Mouse (Mus musculus) ES-E14 (cell line): ENCODE results near the gene Zfp385c. TPM values are rescaled to one million over a fixed set of nuclear protein-coding genes. Genes with fewer than 3 reads are reported as not detected.

Experiments
- DNase-seq: peaks from one replicate; pipeline ENCODE4 v3.0.0-alpha.2; 2013; ENCODE audit warnings: low read depth, low spot score
- H3K27ac ChIP-seq: 2 replicates; pipeline ENCODE4 v1.5.1; 2012; ENCODE audit warnings: low read depth, mild to moderate bottlenecking, low read length, moderate library complexity, mixed read lengths; ENCODE audit not compliant: poor library complexity, insufficient read depth, severe bottlenecking
- H3K36me3 ChIP-seq: 2 replicates; pipeline ENCODE4 v1.6.1; 2012; ENCODE audit warnings: mild to moderate bottlenecking, low read length, moderate library complexity, mixed read lengths; ENCODE audit not compliant: control insufficient read depth, poor library complexity, insufficient read depth, severe bottlenecking
- H3K4me1 ChIP-seq, 2 experiments: fragments of 150-350 bp in 1 of 2; sonication (generic) in 1 of 2; 2 replicates each; pipeline ENCODE4 v1.6.1; 2012; ENCODE audit warnings: low read length in 2 of 2, mild to moderate bottlenecking in 1 of 2, mixed read lengths in 1 of 2; ENCODE audit not compliant: control insufficient read depth in 2 of 2, insufficient read depth in 2 of 2, poor library complexity in 1 of 2
- H3K4me3 ChIP-seq, 2 experiments: fragments of 150-350 bp in 1 of 2; sonication (generic) in 1 of 2; 2 replicates each; pipeline ENCODE4 v1.5.1; 2012; ENCODE audit warnings: low read length in 2 of 2, low read depth in 1 of 2, mild to moderate bottlenecking in 1 of 2, mixed read lengths in 1 of 2; ENCODE audit not compliant: insufficient read depth in 1 of 2, poor library complexity in 1 of 2, severe bottlenecking in 1 of 2
- H3K9ac ChIP-seq: 2 replicates; pipeline ENCODE4 v1.6.1; 2012; ENCODE audit warnings: low read depth, mild to moderate bottlenecking, low read length, mixed read lengths; ENCODE audit not compliant: poor library complexity, insufficient read depth, severe bottlenecking
- H3K9me3 ChIP-seq: fragments of 150-350 bp; sonication (generic); 2 replicates; pipeline ENCODE4 v1.6.1; 2012; ENCODE audit warnings: low read depth, mild to moderate bottlenecking, low read length; ENCODE audit not compliant: control insufficient read depth, insufficient read depth
- CHD2 ChIP-seq: IDR thresholded peaks from 2 replicates; pipeline ENCODE4 v1.6.1; 2014; ENCODE audit warnings: mild to moderate bottlenecking, low read depth, low read length, inconsistent platforms
- HCFC1 ChIP-seq: IDR thresholded peaks from 2 replicates; pipeline ENCODE4 v1.6.1; 2012; ENCODE audit warnings: low read length, inconsistent platforms, borderline replicate concordance; ENCODE audit not compliant: insufficient read depth
- MAFK ChIP-seq: IDR thresholded peaks from 2 replicates; pipeline ENCODE4 v1.6.1; 2014; ENCODE audit warnings: mild to moderate bottlenecking, low read depth, low read length, inconsistent platforms; ENCODE audit not compliant: insufficient read depth
- ZC3H11A ChIP-seq: IDR thresholded peaks from 2 replicates; pipeline ENCODE4 v1.6.1; 2012; ENCODE audit warnings: low read depth, mild to moderate bottlenecking, inconsistent platforms, low read length, borderline replicate concordance
- ZNF384 ChIP-seq: IDR thresholded peaks from 2 replicates; pipeline ENCODE4 v1.6.1; 2012; ENCODE audit warnings: low read depth, low read length, inconsistent platforms
- in situ Hi-C, 2 experiments: fragments of 600-800 bp; cut with MboI; formaldehyde crosslinking; loops; one replicate each; pipeline ENCODE4 v1.15.1; 2025; ENCODE audit warnings: low sequenced_read_pairs in 2 of 2, inconsistent platforms in 1 of 2; ENCODE audit not compliant: unreplicated experiment in 2 of 2
- total RNA-seq: library from RNA; depleted of rRNA; stranded (reverse); fragments of 300-350 nt; gene quantifications from 2 replicates; pipeline ENCODE4 v1.2.3, GENCODE M21; 2012

Zfp385c gene
- total RNA-seq, 1 experiment = 0.09 TPM

DNA sequence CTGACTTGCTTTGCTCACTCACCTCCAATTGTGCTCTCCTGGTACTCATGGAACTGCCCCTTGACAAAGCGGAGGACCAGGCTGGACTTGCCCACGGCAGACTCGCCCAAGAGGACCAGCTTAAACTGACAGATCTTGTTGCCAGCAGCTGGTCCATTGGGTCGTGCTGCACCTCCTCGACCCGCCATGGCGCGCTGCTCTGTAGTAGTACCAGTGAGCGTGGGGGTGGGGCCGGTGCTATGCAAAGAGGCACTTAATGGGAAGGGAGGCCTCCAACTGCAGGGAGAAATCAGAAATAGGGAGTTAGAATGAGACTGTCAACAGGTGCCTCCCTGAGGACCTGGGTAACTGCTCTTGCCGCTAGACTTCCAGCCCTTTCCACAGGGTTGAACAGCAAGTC is 27.6 kb upstream of the Zfp385c start:
- Histone ChIP-seq H3K36me3 (peaks cover 25% of the 10 kb centered on the region), H3K27ac (no peak overlapping the region), H3K4me1 (peaks cover 11 to 26% of the 10 kb centered on the region in 2 experiments), H3K9me3 (no peaks in the 10 kb centered on the region), H3K9ac (peak overlapping the region; percentile 7; the same call in 1 of the 2 replicates), H3K4me3 (peak overlapping the region in 1 of 2 experiments; percentile 28; a peak in 1 of 4 replicates)
- in situ Hi-C loops = no loop called here
- no peak for DNase-seq
- TF ChIP-seq CHD2 (no peak), MAFK (no peak), HCFC1 (no peak), ZC3H11A (no peak), ZNF384 (no peak)

- no peak overlapping the region for H3K4me3 ChIP-seq
- TF ChIP-seq ZNF384 = no peak
- no peak for TF ChIP-seq CHD2
- no peak for TF ChIP-seq HCFC1
- TF ChIP-seq MAFK = no peak
- TF ChIP-seq ZC3H11A = no peak
- no peak for DNase-seq
- no peaks in the 10 kb centered on the region for H3K9me3 ChIP-seq
- peaks cover 12 to 25% of the 10 kb centered on the region in 2 experiments for H3K4me1 ChIP-seq
- H3K9ac ChIP-seq = no peak overlapping the region
- H3K27ac ChIP-seq = no peak overlapping the region
- H3K36me3 ChIP-seq = peaks cover 27% of the 10 kb centered on the region
- in situ Hi-C loops = no loop called here
Observed at GRCm38 (mm10) chr11:100719312-100719711, 27.1 kb upstream of the Zfp385c start.

- TF ChIP-seq HCFC1 (no peak), MAFK (no peak), CHD2 (no peak), ZNF384 (no peak), ZC3H11A (no peak)
- H3K9me3 ChIP-seq = no peaks in the 10 kb centered on the region
- H3K4me3 ChIP-seq = no peak overlapping the region
- H3K36me3 ChIP-seq = peaks cover 27% of the 10 kb centered on the region
- H3K9ac ChIP-seq = no peak overlapping the region
- H3K27ac ChIP-seq = no peak overlapping the region
- DNase-seq = no peak
- in situ Hi-C loops = no loop called here
- H3K4me1 ChIP-seq = peaks cover 12 to 25% of the 10 kb centered on the region in 2 experiments
Observed at GRCm38 (mm10) chr11:100718866-100719265, 26.6 kb upstream of the Zfp385c start.

GRCm38 (mm10) chr11:100718462-100718861 is 26.2 kb upstream of the Zfp385c start:
- Histone ChIP-seq H3K4me3 (no peak overlapping the region), H3K9ac (no peak overlapping the region), H3K9me3 (no peaks in the 10 kb centered on the region), H3K27ac (no peak overlapping the region), H3K36me3 (peaks cover 27% of the 10 kb centered on the region), H3K4me1 (peaks cover 12 to 25% of the 10 kb centered on the region in 2 experiments)
- no peak for DNase-seq
- in situ Hi-C loops = no loop called here
- TF ChIP-seq HCFC1 (no peak), CHD2 (no peak), ZC3H11A (no peak), MAFK (no peak), ZNF384 (no peak)

- H3K9ac ChIP-seq = no peak overlapping the region
- H3K36me3 ChIP-seq = peaks cover 27% of the 10 kb centered on the region
- no peak overlapping the region for H3K4me3 ChIP-seq
- in situ Hi-C loops = no loop called here
- TF ChIP-seq MAFK (no peak), ZC3H11A (no peak), CHD2 (no peak), ZNF384 (no peak), HCFC1 (no peak)
- no peak for DNase-seq
- no peaks in the 10 kb centered on the region for H3K9me3 ChIP-seq
- no peak overlapping the region for H3K27ac ChIP-seq
- H3K4me1 ChIP-seq = peaks cover 8 to 20% of the 10 kb centered on the region in 2 experiments
Observed at GRCm38 (mm10) chr11:100716649-100717048, 24.4 kb upstream of the Zfp385c start.
